Mouse (Mus musculus): ENCODE data around the gene Selenok.
A peak's percentile ranks its signal among the peaks of the same experiment; 100 is the strongest.

The Selenok gene

GRCm38 (mm10) chr14:29968075-29968821, at the start of gene Selenok:
Selenok (plus strand) TSS chr14:29968308.
- DNase-seq: peak; percentile 92

- DNase-seq: no peak
These were observed 39.1 kb upstream of the Selenok start for GRCm38 (mm10) chr14:29928966-29929365.

- no peak for DNase-seq
These were observed 32.6 kb upstream of the Selenok start for GRCm38 (mm10) chr14:29935516-29935915.

- DNase-seq: no peak
These were observed 30.6 kb upstream of the Selenok start for GRCm38 (mm10) chr14:29937466-29937865.

GRCm38 (mm10) chr14:29939600-29940312, 28.4 kb upstream of the Selenok start:
- no peak for DNase-seq

GRCm38 (mm10) chr14:29940313-29940812, 27.7 kb upstream of the Selenok start:
- no peak for DNase-seq

- peak; percentile 49 for DNase-seq
These were observed 27.2 kb upstream of the Selenok start for GRCm38 (mm10) chr14:29940877-29941276.

- DNase-seq: no peak
These were observed 21.3 kb upstream of the Selenok start for GRCm38 (mm10) chr14:29946761-29947309.

GRCm38 (mm10) chr14:29950805-29951204, 17.3 kb upstream of the Selenok start:
- no peak for DNase-seq

GRCm38 (mm10) chr14:29957393-29957792, 10.7 kb upstream of the Selenok start:
- no peak for DNase-seq

- no peak for DNase-seq
These were observed 497 bp upstream of the Selenok start for GRCm38 (mm10) chr14:29967611-29968010.

- no peak for DNase-seq
These were observed 3.3 kb downstream of the Selenok start for GRCm38 (mm10) chr14:29971446-29971845.

GRCm38 (mm10) chr14:29971993-29972392, 3.9 kb downstream of the Selenok start:
- no peak for DNase-seq

GRCm38 (mm10) chr14:29976927-29977326, 8.8 kb downstream of the Selenok start:
- DNase-seq: peak; percentile 4

- peak; percentile 94 for DNase-seq
These were observed 10.4 kb downstream of the Selenok start, which contains the start of gene Actr8 for GRCm38 (mm10) chr14:29978254-29979204. Actr8 (plus strand) TSS chr14:29978337.

GRCm38 (mm10) chr14:29980447-29981205, 12.5 kb downstream of the Selenok start:
- DNase-seq: peak; percentile 79

- no peak for DNase-seq
These were observed 18.0 kb downstream of the Selenok start for GRCm38 (mm10) chr14:29986096-29986495.

GRCm38 (mm10) chr14:29987276-29987675, 19.2 kb downstream of the Selenok start:
- no peak for DNase-seq

GRCm38 (mm10) chr14:29987739-29988138, 19.6 kb downstream of the Selenok start:
- DNase-seq: no peak

- no peak for DNase-seq
These were observed 20.2 kb downstream of the Selenok start for GRCm38 (mm10) chr14:29988337-29988736.

- DNase-seq: no peak
These were observed 26.9 kb downstream of the Selenok start for GRCm38 (mm10) chr14:29994976-29995375.

Data from thymus, postnatal 4 days (tissue).